In the genomic region with DNA sequence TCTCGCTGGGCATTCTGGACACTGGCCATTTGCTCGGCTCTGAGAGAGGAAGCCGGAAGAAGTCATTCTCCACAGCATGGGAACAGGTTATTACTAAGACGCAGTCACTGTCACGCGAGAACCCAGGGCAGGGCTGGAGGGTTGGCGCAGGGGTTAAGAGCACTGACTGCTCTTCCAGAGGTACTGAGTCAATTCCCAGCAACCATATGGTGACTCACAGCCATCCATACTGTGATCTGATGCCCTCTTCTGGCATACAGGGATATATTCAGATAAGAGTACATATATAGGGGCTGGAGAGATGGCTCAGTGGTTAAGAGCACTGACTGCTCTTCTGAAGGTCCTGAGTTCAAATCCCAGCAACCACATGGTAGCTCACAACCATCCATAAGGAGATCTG, we compare ENCODE assay signal across 23 mouse cellular contexts.
"Had no signal": no experiment of that assay in that cellular context is flagged by ENCODE, and none has a peak within 500 bp of the region (broad histone marks: within the 10 kb centered on the region; RNA-seq: fewer than 3 reads in every experiment).

No protein-coding gene starts in this region.

- H3K4me3 ChIP-seq: kidney, embryonic 15.5 days; limb, embryonic 12.5 days; limb, embryonic 15.5 days; megakaryocyte, embryonic 14.5 days; midbrain, embryonic 10.5 days; midbrain, embryonic 13.5 days; myocyte; neural tube, embryonic 13.5 days; stomach, embryonic 15.5 days had no signal

- H3K27ac ChIP-seq: kidney, embryonic 15.5 days; limb, embryonic 12.5 days; limb, embryonic 15.5 days; liver, embryonic 14.5 days; macrophage; midbrain, embryonic 10.5 days; midbrain, embryonic 13.5 days; neural tube, embryonic 13.5 days; stomach, embryonic 15.5 days had no signal

- ATAC-seq: midbrain, embryonic 13.5 days; midbrain, embryonic 16.5 days had no signal

- H3K9ac ChIP-seq: kidney, embryonic 15.5 days; limb, embryonic 12.5 days; limb, embryonic 15.5 days; liver, embryonic 14.5 days; midbrain, embryonic 13.5 days; neural tube, embryonic 13.5 days; stomach, embryonic 15.5 days had no signal

- H3K4me1 ChIP-seq: kidney, embryonic 15.5 days; limb, embryonic 12.5 days; limb, embryonic 15.5 days; midbrain, embryonic 10.5 days; midbrain, embryonic 13.5 days; neural tube, embryonic 13.5 days; stomach, embryonic 15.5 days had no signal

- DNase-seq: kidney, adult 8-10 months; kidney, postnatal 14 days; kidney, postnatal 4 days; left cerebral cortex, postnatal 4 days; lung, adult 18-20 months; retina, postnatal 1 day; right cerebral cortex, postnatal 25 days; spleen, adult 18-20 months; thymus, adult 18-20 months; thymus, postnatal 14 days had no signal

- H3K9me3 ChIP-seq: kidney, embryonic 15.5 days; limb, embryonic 12.5 days; limb, embryonic 15.5 days; megakaryocyte, embryonic 14.5 days; midbrain, embryonic 10.5 days; midbrain, embryonic 13.5 days; neural tube, embryonic 13.5 days; stomach, embryonic 15.5 days had no signal

- H3K4me2 ChIP-seq: kidney, embryonic 15.5 days; limb, embryonic 12.5 days; limb, embryonic 15.5 days; liver, embryonic 11.5 days; midbrain, embryonic 13.5 days; neural tube, embryonic 13.5 days; stomach, embryonic 15.5 days had no signal

- H3K27me3 ChIP-seq: kidney, embryonic 15.5 days; limb, embryonic 12.5 days; limb, embryonic 15.5 days; megakaryocyte, embryonic 14.5 days; midbrain, embryonic 13.5 days; neural tube, embryonic 13.5 days; stomach, embryonic 15.5 days had no signal
